ENCODE assay signal across 14 mouse cellular contexts in the genomic region with DNA sequence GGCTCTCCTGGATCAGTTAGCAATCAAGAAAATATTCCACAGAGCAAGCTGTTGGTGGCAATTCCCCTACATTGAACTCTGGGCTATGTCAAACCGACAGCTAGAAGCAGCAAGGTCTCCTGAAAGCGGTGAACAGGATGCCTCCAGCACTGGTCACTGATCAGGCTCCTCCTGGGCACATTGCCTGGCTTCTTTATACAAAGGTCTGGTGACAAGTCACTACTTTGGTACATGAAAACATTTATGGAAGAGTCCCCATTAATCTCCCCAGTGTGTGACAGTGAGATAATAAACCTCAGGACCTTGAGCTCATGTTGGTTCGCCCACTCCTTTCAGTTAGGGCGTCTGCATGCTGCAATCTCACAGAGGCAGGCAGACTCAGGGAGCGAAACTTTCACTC. TPM values are rescaled to one million over a fixed set of nuclear protein-coding genes. Genes with fewer than 3 reads are reported as not detected.
DNase-seq lines count a peak whose midpoint lies in the region; ATAC-seq and TF ChIP-seq lines count a peak whose summit lies in the region.
"Had no signal": no experiment of that assay in that cellular context is flagged by ENCODE, and none has a peak within 500 bp of the region (broad histone marks: within the 10 kb centered on the region; RNA-seq: fewer than 3 reads in every experiment).

No protein-coding gene starts in this region.

- 59% methylated on average over 5 of the region's 5 CpGs for WGBS in heart, embryonic 12.5 days
- WGBS in kidney, embryonic 15.5 days, result 40% methylated on average over 5 of the region's 5 CpGs
- WGBS in lung, postnatal 0 days, result 62% methylated on average over 5 of the region's 5 CpGs

- no peak overlapping the region for H3K4me2 ChIP-seq in heart, embryonic 12.5 days
- no peak overlapping the region for H3K4me2 ChIP-seq in kidney, embryonic 15.5 days
- no peak overlapping the region for H3K4me2 ChIP-seq in lung, postnatal 0 days (replicated peaks; ENCODE audit: low read depth, low read length)
- H3K4me2 ChIP-seq: heart, embryonic 11.5 days had no signal

- TF ChIP-seq CTCF in lung, postnatal 0 days (IDR thresholded peaks at IDR 0.05), result no peak

- peaks cover 3% of the 10 kb centered on the region for H3K9me3 ChIP-seq in heart, embryonic 12.5 days (replicated peaks)
- H3K9me3 ChIP-seq in kidney, embryonic 15.5 days (replicated peaks), result no peaks in the 10 kb centered on the region
- no peaks in the 10 kb centered on the region for H3K9me3 ChIP-seq in lung, postnatal 0 days (ENCODE audit: low read length)

- no peaks in the 10 kb centered on the region for H3K36me3 ChIP-seq in heart, embryonic 12.5 days
- H3K36me3 ChIP-seq in kidney, embryonic 15.5 days, result no peaks in the 10 kb centered on the region
- no peaks in the 10 kb centered on the region for H3K36me3 ChIP-seq in lung, postnatal 0 days (ENCODE audit: insufficient read depth, low read length)

- TF ChIP-seq EP300 in lung, postnatal 0 days (IDR thresholded peaks at IDR 0.05), result no peak

- peak; percentile 86 for DNase-seq in heart, adult 11 months
- DNase-seq in 3T3-L1 (ENCODE audit: low read depth, low spot score), result peak; percentile 28
- DNase-seq in lung, postnatal 0 days (ENCODE audit: low spot score), result peak; percentile 33
- DNase-seq in embryo, embryonic 10 days (ENCODE audit: low spot score), result no peak
- DNase-seq in left cerebral cortex, postnatal 4 days, result no peak
- DNase-seq in layer of hippocampus, adult 11-12 months (ENCODE audit: low spot score), result no peak
- DNase-seq: cerebellum, adult 9-11 months had no signal

- no peaks in the 10 kb centered on the region for H3K27me3 ChIP-seq in heart, embryonic 12.5 days (replicated peaks)
- no peaks in the 10 kb centered on the region for H3K27me3 ChIP-seq in kidney, embryonic 15.5 days
- no peaks in the 10 kb centered on the region for H3K27me3 ChIP-seq in lung, postnatal 0 days (replicated peaks; ENCODE audit: insufficient read depth, low read length)

- H3K9ac ChIP-seq in heart, embryonic 12.5 days, result no peak overlapping the region
- no peak overlapping the region for H3K9ac ChIP-seq in kidney, embryonic 15.5 days
- H3K9ac ChIP-seq in lung, postnatal 0 days (replicated peaks; ENCODE audit: low read depth), result no peak overlapping the region

- no peak for ATAC-seq in heart, embryonic 12.5 days (ENCODE audit: insufficient number of reproducible peaks, low FRiP score)
- ATAC-seq in kidney, embryonic 15.5 days (replicated peaks; ENCODE audit: low FRiP score), result no peak
- peak; percentile 57 for ATAC-seq in lung, postnatal 0 days

- H3K27ac ChIP-seq in heart, embryonic 12.5 days (ENCODE audit: poor library complexity, severe bottlenecking), result no peak overlapping the region
- H3K27ac ChIP-seq in kidney, embryonic 15.5 days, result peak overlapping the region; percentile 41
- no peak overlapping the region for H3K27ac ChIP-seq in lung, postnatal 0 days (ENCODE audit: low read length)

- intact Hi-C loops in left cerebral cortex, postnatal 4 days (cut with DNase I), result no loop called here

- peaks cover 3% of the 10 kb centered on the region; the same call in 1 of the 2 replicates for H3K4me1 ChIP-seq in heart, embryonic 12.5 days (replicated peaks)
- peaks cover 19% of the 10 kb centered on the region for H3K4me1 ChIP-seq in kidney, embryonic 15.5 days
- 0 out of 2 replicates have a peak, but pooled peaks cover 2% of the 10 kb centered on the region for H3K4me1 ChIP-seq in lung, postnatal 0 days (ENCODE audit: insufficient read depth, low read depth, low read length)

- no peak overlapping the region for H3K4me3 ChIP-seq in heart, embryonic 12.5 days
- H3K4me3 ChIP-seq in kidney, embryonic 15.5 days (replicated peaks), result no peak overlapping the region
- no peak overlapping the region for H3K4me3 ChIP-seq in lung, postnatal 0 days (ENCODE audit: low read depth, low read length)

RNA-seq across cellular contexts. Expression of gene Ldhb, which starts 22.6 kb away (rescaled TPM):
- 777 and 782 TPM in 2 replicates for polyA plus RNA-seq in heart, embryonic 12.5 days (2016; fragmentation: Nextera tagmentation; extraction: Ambion mirVana)
- 697 and 713 TPM in 2 replicates for polyA plus RNA-seq in kidney, embryonic 15.5 days (2015; fragmentation: Nextera tagmentation; extraction: Ambion mirVana)
- 182 and 184 TPM in 2 replicates for polyA plus RNA-seq in lung, postnatal 0 days (2015; fragmentation: Nextera tagmentation; extraction: Ambion mirVana)
- total RNA-seq in left cerebral cortex, postnatal 4 days (2021), result 100 to 1,000 TPM; 205 to 218 TPM

RNA-seq across cellular contexts. Expression of gene Kcnj8, which starts 41.0 kb away (rescaled TPM):
- 2.5 TPM in 2 replicates for polyA plus RNA-seq in heart, embryonic 12.5 days (2016; fragmentation: Nextera tagmentation; extraction: Ambion mirVana)
- 24.4 and 26.8 TPM in 2 replicates for polyA plus RNA-seq in kidney, embryonic 15.5 days (2015; fragmentation: Nextera tagmentation; extraction: Ambion mirVana)
- 17.7 and 21.5 TPM in 2 replicates for polyA plus RNA-seq in lung, postnatal 0 days (2015; fragmentation: Nextera tagmentation; extraction: Ambion mirVana)
- total RNA-seq in left cerebral cortex, postnatal 4 days (2021), result 1 to 10 TPM; 4.2 to 4.4 TPM
- polyA plus RNA-seq: C2C12 had no signal

RNA-seq across cellular contexts. Expression of gene Gys2, which starts 57.5 kb away (rescaled TPM):
- 0.40 TPM in 1 of 2 replicates, not detected in the other for polyA plus RNA-seq in heart, embryonic 12.5 days (2016; fragmentation: Nextera tagmentation; extraction: Ambion mirVana)
- 0.23 and 1.3 TPM in 2 replicates for polyA plus RNA-seq in kidney, embryonic 15.5 days (2015; fragmentation: Nextera tagmentation; extraction: Ambion mirVana)
- polyA plus RNA-seq in lung, postnatal 0 days (2015; fragmentation: Nextera tagmentation; extraction: Ambion mirVana), result not detected in 2 replicates
- total RNA-seq in left cerebral cortex, postnatal 4 days (2021), result not detected
- total RNA-seq: monocyte, adult 5-6 weeks had no signal
- polyA plus RNA-seq: C2C12; embryonic facial prominence, embryonic 14.5 days; limb, embryonic 14.5 days had no signal

Comparison
In these comparisons a context has a peak if more than half of its experiments do, and no peak if none do; other contexts are left out.
1. DNase-seq: peak in heart, adult 11 months (single experiment), 3T3-L1 (single experiment) and lung, postnatal 0 days (single experiment); none in embryo, embryonic 10 days (single experiment), left cerebral cortex, postnatal 4 days (single experiment) and layer of hippocampus, adult 11-12 months (single experiment).